Mouse (Mus musculus) erythroblast, embryonic 14.5 days (primary cell): ENCODE data around the gene Nlrp9b. TPM values are rescaled to one million over a fixed set of nuclear protein-coding genes. Genes with fewer than 3 reads are reported as not detected.
"Not testable (repeated sequence)": the region's sequence is repeated elsewhere in the genome, so short reads cannot be mapped to it uniquely, and the experiment has no call there.

ENCODE experiments used
- H3K27me3 ChIP-seq: 2 replicates; pipeline ENCODE4 v1.6.1; 2012; ENCODE audit warnings: inconsistent platforms; ENCODE audit not compliant: control insufficient read depth
- H3K36me3 ChIP-seq: 2 replicates; pipeline ENCODE4 v1.6.1; 2012; ENCODE audit warnings: mild to moderate bottlenecking, inconsistent platforms; ENCODE audit not compliant: control insufficient read depth
- H3K4me1 ChIP-seq: 2 replicates; pipeline ENCODE4 v1.6.1; 2012; ENCODE audit warnings: inconsistent platforms; ENCODE audit not compliant: control insufficient read depth
- H3K4me3 ChIP-seq: replicated peaks from 2 replicates; pipeline ENCODE3; 2012; ENCODE audit warnings: moderate library complexity, mild to moderate bottlenecking, inconsistent platforms
- H3K9me3 ChIP-seq: 2 replicates; pipeline ENCODE4 v1.6.1; 2012; ENCODE audit warnings: low read length, inconsistent platforms, mixed read lengths; ENCODE audit not compliant: control insufficient read depth
- GATA1 ChIP-seq: IDR thresholded peaks from 2 replicates; pipeline ENCODE4 v1.6.1; 2012; ENCODE audit warnings: low read length, inconsistent platforms, mixed read lengths
- TAL1 ChIP-seq: IDR thresholded peaks from 3 replicates; pipeline ENCODE4 v1.6.1; 2012; ENCODE audit warnings: low read length, inconsistent platforms, mixed read lengths
- polyA plus RNA-seq: library from polyadenylated mRNA; stranded (reverse); fragments of >175 nt; gene quantifications from 2 replicates; pipeline ENCODE4 v1.2.3, GENCODE M21; 2012

Nlrp9b gene
- polyA plus RNA-seq, 1 experiment, result not detected

DNA sequence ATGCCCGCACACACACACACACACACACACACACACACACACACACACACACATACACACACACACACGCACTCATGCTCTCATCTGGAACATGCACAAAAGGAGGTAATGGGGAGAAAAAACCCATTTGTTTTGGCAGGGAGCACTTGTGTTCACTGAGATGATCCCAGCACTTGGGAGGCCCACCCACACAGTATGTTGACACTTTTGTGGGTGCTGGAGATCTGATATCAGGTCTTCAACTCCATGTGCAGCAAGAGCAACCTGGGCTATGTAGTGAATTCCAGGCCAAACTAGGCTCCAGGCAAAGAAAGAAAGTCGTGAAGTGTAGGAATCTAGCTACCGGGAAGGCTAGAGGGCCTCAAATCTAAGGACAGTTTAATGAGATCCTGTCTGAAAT lies 35.4 kb upstream of the Nlrp9b start:
- Histone ChIP-seq H3K36me3 (no peaks in the 10 kb centered on the region), H3K27me3 (no peaks in the 10 kb centered on the region), H3K4me3 (no peak overlapping the region), H3K4me1 (no peaks in the 10 kb centered on the region), H3K9me3 (no peaks in the 10 kb centered on the region)
- no peak for TF ChIP-seq TAL1

GRCm38 (mm10) chr7:19956341-19956781 lies 34.9 kb upstream of the Nlrp9b start:
- H3K4me3 ChIP-seq, result no peak overlapping the region
- TF ChIP-seq GATA1 (no peak), TAL1 (no peak)
- no peaks in the 10 kb centered on the region for H3K9me3 ChIP-seq
- H3K36me3 ChIP-seq, result no peaks in the 10 kb centered on the region
- H3K27me3 ChIP-seq, result no peaks in the 10 kb centered on the region
- no peaks in the 10 kb centered on the region for H3K4me1 ChIP-seq

DNA sequence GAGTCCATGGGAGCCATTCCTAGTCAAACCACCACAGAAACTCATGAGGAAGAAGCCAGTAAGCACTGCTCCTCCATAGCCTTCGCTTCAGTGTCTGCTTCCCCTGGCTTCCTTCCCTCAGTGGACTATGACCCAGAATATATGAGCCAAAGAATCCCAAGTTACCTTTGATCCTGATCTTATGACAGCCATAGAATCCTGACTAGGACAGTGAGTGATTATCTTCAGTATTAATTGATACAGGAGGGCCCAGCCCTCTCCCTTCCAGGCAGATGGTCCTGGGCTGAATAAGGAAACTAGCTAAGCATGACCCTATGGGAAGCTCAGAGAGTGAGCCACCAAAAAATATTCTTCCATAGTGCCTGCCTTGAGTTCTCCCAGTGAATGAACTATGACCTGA lies 28.8 kb upstream of the Nlrp9b start:
- no peaks in the 10 kb centered on the region for H3K27me3 ChIP-seq
- H3K4me1 ChIP-seq, result no peaks in the 10 kb centered on the region
- no peaks in the 10 kb centered on the region for H3K36me3 ChIP-seq
- H3K4me3 ChIP-seq, result no peak overlapping the region
- TF ChIP-seq TAL1 (no peak), GATA1 (no peak)
- no peaks in the 10 kb centered on the region for H3K9me3 ChIP-seq

DNA sequence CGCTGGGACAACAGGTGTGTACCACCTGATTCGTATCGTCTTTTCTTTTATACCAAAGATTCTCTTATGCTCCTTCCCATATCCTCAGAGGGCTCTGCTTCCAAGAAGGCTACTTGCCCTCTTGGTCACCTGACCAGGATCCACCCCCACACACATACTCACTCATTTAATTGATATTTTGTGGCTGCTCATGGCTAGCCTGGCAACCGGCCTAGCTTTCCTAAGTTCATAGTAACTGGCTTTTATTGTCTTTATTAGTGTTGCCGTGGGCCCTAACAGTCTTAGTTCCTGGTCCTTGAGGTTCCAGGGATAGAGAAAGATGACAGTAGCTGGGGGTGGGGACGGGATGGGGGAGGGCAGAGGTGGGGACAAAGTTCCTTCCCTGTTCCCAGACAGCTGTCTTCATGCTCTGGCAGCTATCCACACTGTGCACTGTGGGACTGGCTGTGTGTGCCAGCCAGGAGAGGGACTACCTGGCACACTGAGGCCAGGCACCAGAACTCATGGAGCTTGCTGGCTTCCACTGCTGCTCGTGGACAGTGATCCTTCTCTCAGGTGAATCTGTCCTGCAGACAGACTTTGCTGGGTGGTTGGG lies 26.2 kb upstream of the Nlrp9b start, which contains the start of gene Ceacam20:
TSS of gene Ceacam20 (plus strand) at position 428 of the 595 bp plus-strand sequence.
- H3K4me3 ChIP-seq, result no peak within 1 kb of the TSS
- H3K9me3 ChIP-seq, result peaks cover 11% of the 10 kb centered on the region
- H3K27me3 ChIP-seq, result no peaks in the 10 kb centered on the region

DNA sequence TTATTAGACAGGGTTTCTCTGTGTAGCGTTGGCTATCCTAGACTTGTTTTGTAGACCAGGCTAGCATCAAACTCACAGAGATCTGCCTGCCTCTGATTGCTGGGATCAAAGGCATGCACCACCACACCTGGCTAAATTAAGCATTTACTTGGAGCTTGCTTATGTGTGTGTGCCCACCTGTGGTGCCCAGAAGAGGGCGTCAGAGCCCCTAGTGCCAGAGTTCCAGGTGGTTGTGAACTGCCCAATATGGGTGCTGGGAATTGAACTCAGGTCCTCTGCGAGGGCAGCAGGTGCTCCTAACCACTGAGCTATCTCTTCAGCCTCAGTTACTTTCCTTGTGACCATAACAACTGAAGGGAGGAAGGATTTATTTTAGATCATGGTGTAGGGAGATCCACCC lies 22.2 kb upstream of the Nlrp9b start:
- TF ChIP-seq TAL1, result no peak
- no peak for TF ChIP-seq GATA1
- Histone ChIP-seq H3K36me3 (no peaks in the 10 kb centered on the region), H3K27me3 (no peaks in the 10 kb centered on the region), H3K4me1 (no peaks in the 10 kb centered on the region), H3K4me3 (no peak overlapping the region), H3K9me3 (peaks cover 29% of the 10 kb centered on the region)

More for the DNA sequence above, 26.2 kb upstream of the Nlrp9b start, which contains the start of gene Ceacam20:
- Histone ChIP-seq H3K4me1 (no peaks in the 10 kb centered on the region), H3K36me3 (no peaks in the 10 kb centered on the region)
- TF ChIP-seq TAL1, result no peak
- TF ChIP-seq GATA1, result no peak

GRCm38 (mm10) chr7:19969541-19970090 lies 21.6 kb upstream of the Nlrp9b start:
- no peaks in the 10 kb centered on the region for H3K27me3 ChIP-seq
- H3K9me3 ChIP-seq, result peaks cover 30% of the 10 kb centered on the region
- H3K4me1 ChIP-seq, result no peaks in the 10 kb centered on the region
- no peaks in the 10 kb centered on the region for H3K36me3 ChIP-seq
- no peak for TF ChIP-seq GATA1
- no peak for TF ChIP-seq TAL1
- H3K4me3 ChIP-seq, result no peak overlapping the region

DNA sequence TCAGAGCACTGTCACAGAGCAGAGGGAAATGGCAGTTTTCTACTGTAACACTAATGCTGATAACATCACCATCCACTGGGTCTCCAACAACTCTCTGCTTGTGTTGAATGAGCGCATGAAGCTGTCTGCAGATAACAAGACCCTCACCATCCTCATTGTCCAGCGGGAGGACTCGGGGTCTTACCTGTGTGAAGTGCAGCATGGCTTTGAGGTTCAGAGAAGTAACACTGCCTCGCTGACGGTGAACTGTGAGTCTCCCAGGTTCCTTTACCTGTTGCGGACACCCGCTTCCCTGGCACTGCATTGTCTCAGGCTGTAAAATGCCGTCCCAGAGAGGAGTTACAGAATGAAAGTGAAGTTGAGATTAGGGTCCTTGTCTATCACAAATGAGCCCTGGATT lies 21.1 kb upstream of the Nlrp9b start:
- no peaks in the 10 kb centered on the region for H3K4me1 ChIP-seq
- H3K4me3 ChIP-seq, result no peak overlapping the region
- peaks cover 35% of the 10 kb centered on the region for H3K9me3 ChIP-seq
- no peaks in the 10 kb centered on the region for H3K27me3 ChIP-seq
- TF ChIP-seq TAL1 (no peak), GATA1 (no peak)
- no peaks in the 10 kb centered on the region for H3K36me3 ChIP-seq

DNA sequence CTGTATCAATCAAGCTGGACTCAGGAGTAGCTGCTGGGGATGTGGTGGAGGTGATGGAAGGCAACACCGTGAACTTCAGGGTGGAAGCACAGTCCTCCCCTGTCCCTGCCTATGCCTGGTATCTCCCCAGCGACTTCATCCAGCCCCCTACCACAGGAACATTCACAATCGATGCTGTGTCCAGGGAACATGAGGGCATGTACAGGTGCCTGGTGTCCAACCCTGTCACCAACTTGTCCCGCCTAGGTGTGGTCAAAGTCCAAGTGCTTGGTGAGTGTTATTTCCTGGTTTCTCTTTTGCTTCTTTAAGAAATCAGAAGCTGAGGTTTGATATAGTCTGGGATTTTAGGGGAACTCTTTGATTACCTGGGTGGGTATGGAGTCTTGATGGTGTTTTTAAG lies 19.7 kb upstream of the Nlrp9b start:
- H3K27me3 ChIP-seq, result no peaks in the 10 kb centered on the region
- TF ChIP-seq TAL1, result no peak
- no peak for TF ChIP-seq GATA1
- no peaks in the 10 kb centered on the region for H3K36me3 ChIP-seq
- no peak overlapping the region for H3K4me3 ChIP-seq
- no peaks in the 10 kb centered on the region for H3K4me1 ChIP-seq
- peaks cover 37% of the 10 kb centered on the region for H3K9me3 ChIP-seq

GRCm38 (mm10) chr7:19996721-19997120 lies 5.5 kb downstream of the Nlrp9b start:
- not testable (repeated sequence) for H3K4me3 ChIP-seq, H3K36me3 ChIP-seq, H3K27me3 ChIP-seq, H3K4me1 ChIP-seq, H3K9me3 ChIP-seq

DNA sequence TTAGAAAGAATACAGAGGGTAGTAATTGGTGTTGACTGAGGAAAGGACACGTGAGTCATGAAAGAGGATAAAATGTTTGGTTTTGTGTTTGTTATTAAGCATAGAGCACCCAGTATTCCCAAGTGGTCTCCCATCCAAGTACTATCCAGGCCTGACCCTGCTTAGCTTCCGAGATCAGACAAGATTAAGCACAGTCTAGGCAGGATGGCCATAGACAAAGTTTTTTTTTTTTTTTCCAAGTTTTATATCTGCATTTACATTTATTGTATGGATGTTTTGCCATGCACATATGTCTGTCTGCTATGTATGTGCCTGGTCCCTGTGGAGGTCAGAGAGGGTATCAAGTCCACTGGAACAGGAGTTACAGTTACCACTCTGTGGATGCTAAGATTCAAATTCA lies 18.7 kb downstream of the Nlrp9b start:
- Histone ChIP-seq H3K27me3 (no peaks in the 10 kb centered on the region), H3K36me3 (no peaks in the 10 kb centered on the region), H3K4me3 (no peak overlapping the region), H3K9me3 (peaks cover 2% of the 10 kb centered on the region; the same call in 1 of the 2 replicates), H3K4me1 (no peaks in the 10 kb centered on the region)
- TF ChIP-seq TAL1, result no peak
- no peak for TF ChIP-seq GATA1

GRCm38 (mm10) chr7:20064100-20064499 lies 72.8 kb downstream of the Nlrp9b start:
- not testable (repeated sequence) for H3K4me3 ChIP-seq, H3K36me3 ChIP-seq, H3K9me3 ChIP-seq, H3K27me3 ChIP-seq, H3K4me1 ChIP-seq

DNA sequence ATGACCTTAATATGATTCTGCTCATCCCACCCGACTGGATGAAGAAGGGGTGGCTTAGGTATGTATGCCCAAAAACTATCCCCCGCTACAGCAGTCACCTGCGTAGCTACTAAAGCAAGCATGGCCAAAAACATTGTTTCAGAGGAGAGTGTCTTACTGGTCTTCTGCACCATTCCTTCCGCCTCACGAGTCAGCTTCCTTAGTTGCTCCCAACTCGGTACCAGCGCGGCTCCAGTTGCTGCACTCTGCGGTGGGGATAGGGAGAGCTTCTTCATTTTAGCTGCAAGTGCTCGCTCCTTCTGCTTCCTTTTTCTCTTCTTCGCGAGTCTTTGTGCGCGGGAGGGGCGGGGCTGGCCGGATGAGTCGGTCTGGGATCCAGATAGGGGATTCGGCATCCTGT lies 86.9 kb downstream of the Nlrp9b start:
- not testable (repeated sequence) for H3K4me3 ChIP-seq, H3K9me3 ChIP-seq, H3K27me3 ChIP-seq, H3K36me3 ChIP-seq, H3K4me1 ChIP-seq

GRCm38 (mm10) chr7:20099380-20099779 lies 108.1 kb downstream of the Nlrp9b start, which contains the start of gene Vmn1r91:
TSS of gene Vmn1r91 (plus strand) at chr7:20099680.
- not testable (repeated sequence) for H3K27me3 ChIP-seq, H3K36me3 ChIP-seq, H3K4me3 ChIP-seq, H3K9me3 ChIP-seq, H3K4me1 ChIP-seq
